Comparison of ENCODE assay signal across 11 mouse cellular contexts in the genomic region with DNA sequence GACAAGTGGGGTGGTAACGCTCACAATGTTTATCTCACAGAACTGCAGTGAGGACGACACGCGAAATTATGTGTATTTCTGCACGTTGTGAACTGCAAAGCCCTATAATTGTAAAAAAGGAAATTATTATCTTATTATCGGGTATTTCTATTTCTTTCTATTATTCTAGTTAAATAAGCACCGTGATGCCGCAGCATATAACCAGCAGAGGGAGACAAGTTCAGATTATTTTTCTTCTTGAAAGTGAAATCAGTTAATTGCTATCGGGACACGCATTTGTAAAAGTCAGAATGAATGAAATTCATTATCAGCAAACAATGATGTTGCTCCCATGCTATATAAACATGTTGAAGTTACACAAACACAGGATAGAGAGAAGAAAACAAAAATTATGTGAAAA.
DNase-seq lines count a peak whose midpoint lies in the region; ATAC-seq and TF ChIP-seq lines count a peak whose summit lies in the region.
"Had no signal": no experiment of that assay in that cellular context is flagged by ENCODE, and none has a peak within 500 bp of the region (broad histone marks: within the 10 kb centered on the region; RNA-seq: fewer than 3 reads in every experiment).

No protein-coding gene starts in this region.

- H3K4me1 ChIP-seq in embryonic facial prominence, embryonic 11.5 days (ENCODE audit: control insufficient read depth, insufficient read depth, low read length), result no peaks in the 10 kb centered on the region
- no peaks in the 10 kb centered on the region; the same call in 1 of the 2 replicates for H3K4me1 ChIP-seq in embryonic facial prominence, embryonic 10.5 days
- H3K4me1 ChIP-seq in hindbrain, embryonic 14.5 days (replicated peaks; ENCODE audit: control insufficient read depth, insufficient read depth, low read length), result no peaks in the 10 kb centered on the region
- H3K4me1 ChIP-seq in hindbrain, embryonic 16.5 days (ENCODE audit: control insufficient read depth, insufficient read depth, low read depth, low read length), result peaks cover 2% of the 10 kb centered on the region; the same call in 1 of the 2 replicates
- H3K4me1 ChIP-seq in lung, postnatal 0 days (ENCODE audit: insufficient read depth, low read depth, low read length), result no peaks in the 10 kb centered on the region

- no peak for ATAC-seq in embryonic facial prominence, embryonic 11.5 days (replicated peaks; ENCODE audit: insufficient number of reproducible peaks, low FRiP score, low TSS enrichment, low read depth)
- no peak for ATAC-seq in hindbrain, embryonic 14.5 days (ENCODE audit: low FRiP score)
- no peak for ATAC-seq in hindbrain, embryonic 16.5 days
- no peak for ATAC-seq in lung, postnatal 0 days
- ATAC-seq: Patski had no signal

- H3K27ac ChIP-seq in embryonic facial prominence, embryonic 11.5 days (replicated peaks; ENCODE audit: low read depth, low read length), result no peak overlapping the region
- H3K27ac ChIP-seq in embryonic facial prominence, embryonic 10.5 days (replicated peaks), result no peak overlapping the region
- no peak overlapping the region for H3K27ac ChIP-seq in hindbrain, embryonic 14.5 days
- H3K27ac ChIP-seq in hindbrain, embryonic 16.5 days (ENCODE audit: low read depth, low read length), result no peak overlapping the region
- no peak overlapping the region for H3K27ac ChIP-seq in lung, postnatal 0 days (ENCODE audit: low read length)

- no peaks in the 10 kb centered on the region for H3K27me3 ChIP-seq in embryonic facial prominence, embryonic 11.5 days (ENCODE audit: control insufficient read depth, insufficient read depth, low read length)
- no peaks in the 10 kb centered on the region for H3K27me3 ChIP-seq in embryonic facial prominence, embryonic 10.5 days (replicated peaks; ENCODE audit: low read depth, poor library complexity, severe bottlenecking)
- no peaks in the 10 kb centered on the region for H3K27me3 ChIP-seq in hindbrain, embryonic 14.5 days (ENCODE audit: control insufficient read depth, insufficient read depth, low read length)
- no peaks in the 10 kb centered on the region for H3K27me3 ChIP-seq in hindbrain, embryonic 16.5 days (replicated peaks; ENCODE audit: control insufficient read depth, insufficient read depth, low read length)
- H3K27me3 ChIP-seq in lung, postnatal 0 days (replicated peaks; ENCODE audit: insufficient read depth, low read length), result no peaks in the 10 kb centered on the region

- no peak overlapping the region for H3K9ac ChIP-seq in embryonic facial prominence, embryonic 11.5 days (replicated peaks; ENCODE audit: low read length)
- no peak overlapping the region for H3K9ac ChIP-seq in hindbrain, embryonic 14.5 days
- no peak overlapping the region for H3K9ac ChIP-seq in hindbrain, embryonic 16.5 days (ENCODE audit: low read depth, low read length)
- no peak overlapping the region for H3K9ac ChIP-seq in lung, postnatal 0 days (replicated peaks; ENCODE audit: low read depth)

- H3K9me3 ChIP-seq in embryonic facial prominence, embryonic 11.5 days (replicated peaks; ENCODE audit: control insufficient read depth, low read length), result no peaks in the 10 kb centered on the region
- no peaks in the 10 kb centered on the region for H3K9me3 ChIP-seq in embryonic facial prominence, embryonic 10.5 days
- no peaks in the 10 kb centered on the region for H3K9me3 ChIP-seq in hindbrain, embryonic 14.5 days (ENCODE audit: control insufficient read depth, low read length)
- H3K9me3 ChIP-seq in hindbrain, embryonic 16.5 days (ENCODE audit: control insufficient read depth, low read length), result no peaks in the 10 kb centered on the region
- H3K9me3 ChIP-seq in lung, postnatal 0 days (ENCODE audit: low read length), result no peaks in the 10 kb centered on the region

- H3K4me3 ChIP-seq in embryonic facial prominence, embryonic 11.5 days (ENCODE audit: low read depth, low read length), result no peak overlapping the region
- no peak overlapping the region for H3K4me3 ChIP-seq in embryonic facial prominence, embryonic 10.5 days
- H3K4me3 ChIP-seq in hindbrain, embryonic 14.5 days (replicated peaks; ENCODE audit: low read length), result no peak overlapping the region
- no peak overlapping the region for H3K4me3 ChIP-seq in hindbrain, embryonic 16.5 days (ENCODE audit: low read length)
- H3K4me3 ChIP-seq in lung, postnatal 0 days (ENCODE audit: low read depth, low read length), result no peak overlapping the region

- DNase-seq in embryonic facial prominence, embryonic 11.5 days (ENCODE audit: low spot score), result peak; percentile 49
- no peak for DNase-seq in embryonic facial prominence, embryonic 10.5 days (ENCODE audit: low spot score)
- peak; percentile 69 for DNase-seq in hindbrain, embryonic 14.5 days (ENCODE audit: low spot score)
- DNase-seq in lung, postnatal 0 days (ENCODE audit: low spot score), result no peak
- no peak for DNase-seq in lung, postnatal 36 days
- peak; percentile 67 for DNase-seq in retina, embryonic 14.5 days (ENCODE audit: low spot score)
- DNase-seq in thymus, adult 18-20 months, result no peak
- DNase-seq: adrenal gland, postnatal 14 days; thymus, postnatal 4 days had no signal

- H3K36me3 ChIP-seq in embryonic facial prominence, embryonic 11.5 days (replicated peaks; ENCODE audit: control insufficient read depth, insufficient read depth, low read depth, low read length), result no peaks in the 10 kb centered on the region
- no peaks in the 10 kb centered on the region for H3K36me3 ChIP-seq in embryonic facial prominence, embryonic 10.5 days (replicated peaks)
- no peaks in the 10 kb centered on the region for H3K36me3 ChIP-seq in hindbrain, embryonic 14.5 days (replicated peaks; ENCODE audit: control insufficient read depth, insufficient read depth)
- H3K36me3 ChIP-seq in hindbrain, embryonic 16.5 days (ENCODE audit: control insufficient read depth, insufficient read depth, low read length), result no peaks in the 10 kb centered on the region
- H3K36me3 ChIP-seq in lung, postnatal 0 days (ENCODE audit: insufficient read depth, low read length), result no peaks in the 10 kb centered on the region

- peak; percentile 37 for TF ChIP-seq CTCF in lung, postnatal 0 days (IDR thresholded peaks at IDR 0.05)

- WGBS in embryonic facial prominence, embryonic 11.5 days, result 66% methylated on average over 10 of the region's 10 CpGs
- WGBS in embryonic facial prominence, embryonic 10.5 days, result 74% methylated on average over 10 of the region's 10 CpGs
- whole genome bisulfite sequencing in hindbrain, embryonic 14.5 days, result 61% methylated on average over 10 of the region's 10 CpGs
- WGBS in hindbrain, embryonic 16.5 days, result 64% methylated on average over 10 of the region's 10 CpGs
- WGBS in lung, postnatal 0 days, result 52% methylated on average over 10 of the region's 10 CpGs

- TF ChIP-seq EP300 in lung, postnatal 0 days (IDR thresholded peaks at IDR 0.05), result no peak

- no peak overlapping the region for H3K4me2 ChIP-seq in embryonic facial prominence, embryonic 11.5 days (ENCODE audit: low read depth, low read length)
- H3K4me2 ChIP-seq in hindbrain, embryonic 14.5 days (replicated peaks), result peak overlapping the region; percentile 15; the same call in 1 of the 2 replicates
- no peak overlapping the region for H3K4me2 ChIP-seq in hindbrain, embryonic 16.5 days (ENCODE audit: low read length)
- H3K4me2 ChIP-seq in lung, postnatal 0 days (replicated peaks; ENCODE audit: low read depth, low read length), result no peak overlapping the region

Comparison
In these comparisons a context has a peak if more than half of its experiments do, and no peak if none do; other contexts are left out.
1. DNase-seq: peak in embryonic facial prominence, embryonic 11.5 days (single experiment), hindbrain, embryonic 14.5 days (single experiment) and retina, embryonic 14.5 days (single experiment); none in embryonic facial prominence, embryonic 10.5 days (single experiment), lung, postnatal 0 days (single experiment), lung, postnatal 36 days (single experiment) and thymus, adult 18-20 months (0 of 2).